Mouse (Mus musculus): ENCODE measurements at regions not wholly inside any gene's neighbourhood (a gene's known extent, or its start where the extent isn't known, plus 50 kb on each side); places are given as distances from the start of the nearest gene placed in this dataset.

GRCm38 (mm10) chr4:61909409-61909808, 74.4 kb upstream of the Mup5 start:
- DNase-seq, result peak in 1 of 2 experiments; percentile 11

- DNase-seq, result no peak
Measured at GRCm38 (mm10) chr4:61902136-61902535, 67.1 kb upstream of the Mup5 start.

GRCm38 (mm10) chr4:61898184-61898583, 63.2 kb upstream of the Mup5 start:
- DNase-seq, result no peak

- DNase-seq, result no peak
Measured at GRCm38 (mm10) chr4:61897176-61897575, 62.1 kb upstream of the Mup5 start.

Measured in cerebellum, postnatal 25 days (tissue).